Mouse (Mus musculus) right cerebral cortex, postnatal 4 days (tissue): ENCODE measurements at regions not wholly inside any gene's neighbourhood (a gene's known extent, or its start where the extent isn't known, plus 50 kb on each side); places are given as distances from the start of the nearest gene placed in this dataset.
A peak's percentile ranks its signal among the peaks of the same experiment; 100 is the strongest.

Experiments
- DNase-seq: peaks from one replicate; pipeline ENCODE4 v3.0.0-alpha.2; 2022

DNA sequence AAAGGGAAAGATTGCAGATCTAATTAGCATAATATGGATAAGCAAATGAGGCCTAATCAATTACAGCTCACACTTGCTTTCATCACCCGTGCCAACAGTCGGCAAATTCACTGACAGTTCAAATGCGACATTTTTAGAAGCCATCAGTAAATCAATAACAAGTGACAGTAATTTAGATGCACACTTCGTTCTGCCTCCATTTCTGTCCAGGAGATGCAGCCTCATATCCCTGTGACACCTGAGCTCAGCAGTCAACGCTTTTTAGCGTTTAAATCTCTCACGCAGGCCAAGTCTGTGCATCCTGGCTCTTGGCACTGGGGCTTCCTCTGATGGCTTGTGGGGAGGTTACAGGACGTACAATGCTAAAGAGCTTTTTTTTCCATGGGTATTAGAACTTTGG is 218.0 kb downstream of the Nuf2 start:
- DNase-seq = no peak

DNA sequence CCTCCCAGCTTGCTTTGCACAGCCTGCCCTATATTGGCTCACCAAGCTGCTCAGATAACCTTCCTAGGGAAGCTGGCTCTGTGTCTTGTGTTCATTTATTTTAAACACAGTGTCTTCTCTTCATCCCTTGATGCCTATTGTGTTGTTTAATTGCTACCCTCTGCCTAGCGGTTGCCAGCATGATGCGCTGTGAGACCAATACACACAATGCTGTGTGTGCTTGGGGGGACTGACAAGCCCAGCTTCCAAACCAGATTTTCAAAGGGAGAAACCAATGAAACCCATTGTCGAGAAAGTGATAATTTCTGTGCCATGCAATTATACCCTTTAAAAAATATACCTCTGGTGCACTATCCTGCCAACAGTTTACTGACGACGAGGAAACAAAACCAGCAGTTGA is 247.8 kb downstream of the Nuf2 start:
- DNase-seq = no peak

DNA sequence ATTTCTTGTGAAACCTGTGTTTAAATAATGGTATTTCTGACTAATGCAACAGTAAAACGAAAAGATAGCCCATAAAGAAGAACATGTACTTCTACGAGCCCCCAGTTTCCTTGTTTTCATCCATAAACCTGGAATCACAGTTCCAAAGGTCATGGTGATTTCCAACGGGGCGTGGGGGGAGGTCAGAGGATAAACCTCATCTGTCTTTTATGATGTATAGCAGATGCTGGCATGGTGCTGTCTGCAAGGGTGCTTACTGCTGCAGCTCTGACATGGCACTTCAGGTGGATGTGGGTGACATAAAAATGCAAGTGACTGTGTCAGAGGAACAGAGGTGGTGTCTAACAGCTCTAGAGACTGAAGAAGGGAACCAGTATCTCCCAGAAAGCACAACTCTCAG is 260.5 kb downstream of the Nuf2 start:
- no peak for DNase-seq

DNA sequence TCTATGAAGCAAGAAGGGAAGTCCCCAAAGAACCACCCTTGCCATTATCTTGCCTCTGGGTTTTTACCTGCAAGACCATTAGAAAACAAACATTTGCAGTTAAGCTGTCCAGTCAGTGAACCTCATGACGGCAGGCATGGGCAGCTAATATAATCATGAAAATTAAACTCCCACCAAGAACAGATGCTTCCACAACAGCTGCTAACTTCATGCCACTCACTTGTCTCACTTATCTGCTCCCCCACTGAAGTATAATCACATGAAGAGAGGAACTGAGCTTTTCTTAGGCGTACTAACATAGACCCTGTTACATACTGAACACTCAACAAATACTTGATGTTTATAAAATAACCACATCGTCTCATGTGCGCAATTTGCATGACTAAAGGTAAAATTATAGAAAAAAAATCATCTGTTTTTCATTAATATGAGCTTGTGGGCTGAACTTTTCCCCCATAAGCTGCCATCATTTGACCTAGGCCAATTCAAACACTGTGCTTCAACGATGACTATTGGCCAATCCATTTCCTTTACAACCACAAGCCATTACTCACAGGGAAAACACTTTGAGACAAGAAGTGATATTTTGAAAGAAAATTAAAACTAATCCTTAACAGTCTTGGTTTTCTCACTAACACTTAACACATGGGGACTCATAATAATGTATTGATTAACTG is 267.1 kb downstream of the Nuf2 start:
- DNase-seq = no peak

DNA sequence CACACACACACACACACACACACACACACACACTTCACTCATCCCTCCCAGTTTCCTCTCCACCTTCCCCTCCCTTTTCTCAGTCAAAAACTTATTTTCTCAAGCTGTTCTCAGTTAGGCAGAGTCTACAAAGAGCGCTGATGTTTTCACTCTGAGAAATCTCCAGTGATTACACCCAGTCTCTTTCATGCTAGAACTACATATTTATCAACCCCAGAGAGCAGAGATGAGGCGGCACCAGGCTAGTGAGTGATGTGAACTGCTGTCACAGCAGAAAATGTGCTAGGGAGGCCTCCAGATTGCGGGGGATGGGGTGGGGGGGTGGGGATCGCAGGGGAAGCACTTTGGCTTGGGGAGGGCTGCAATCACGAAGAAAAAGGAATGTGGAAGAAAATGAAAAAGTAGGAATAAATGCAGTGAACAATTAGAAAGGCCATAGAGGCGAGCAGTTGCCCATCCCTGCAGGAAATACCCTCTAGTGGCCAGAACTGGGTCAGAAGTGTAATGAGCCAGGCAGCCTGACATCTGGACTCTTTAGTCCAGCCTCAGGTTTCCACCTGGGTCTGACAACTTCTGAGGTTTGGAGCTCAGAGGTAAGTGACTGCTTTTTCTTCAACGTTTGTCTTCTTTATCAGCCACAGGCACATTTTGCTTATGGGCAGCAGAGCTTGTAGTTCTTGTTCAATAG is 276.9 kb downstream of the Nuf2 start:
- DNase-seq = no peak

DNA sequence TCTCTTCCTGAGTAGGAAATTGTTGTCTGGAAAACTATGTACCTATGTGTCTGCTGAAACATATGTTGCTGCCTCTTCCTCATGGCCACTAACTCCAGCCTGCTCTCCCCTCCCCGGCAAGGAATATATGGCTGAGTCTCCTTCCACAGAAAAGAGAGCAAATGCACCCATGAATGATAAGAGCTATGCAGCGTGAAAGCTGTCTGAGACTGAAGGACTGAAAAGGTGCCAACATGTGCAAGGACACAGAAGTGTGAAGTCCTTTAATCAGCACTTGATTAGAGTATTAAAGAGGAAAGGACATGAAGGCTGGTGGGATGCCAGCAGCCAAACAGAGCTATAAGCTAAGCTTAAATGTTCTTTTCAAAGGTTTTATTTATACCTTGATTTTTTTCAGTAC is 279.1 kb downstream of the Nuf2 start:
- DNase-seq = no peak

DNA sequence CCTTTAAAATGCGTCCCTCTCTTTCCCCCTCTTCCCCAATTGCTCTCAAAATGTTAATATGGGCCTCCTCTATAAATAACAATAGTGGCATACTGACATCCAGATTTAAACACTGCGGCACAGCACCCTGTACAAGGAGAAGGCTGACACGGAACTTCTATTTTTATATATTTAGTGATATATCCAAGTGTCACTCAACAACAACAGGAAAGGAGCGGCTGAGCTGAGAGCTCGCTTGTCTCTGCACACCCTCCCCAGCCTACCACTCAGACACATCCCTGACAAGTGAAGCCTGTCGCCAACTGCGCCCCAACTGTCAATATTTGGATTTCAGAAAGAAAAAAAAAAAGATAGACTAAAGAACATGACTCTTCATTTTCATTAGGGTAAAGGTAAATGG is 282.2 kb downstream of the Nuf2 start:
- no peak for DNase-seq

DNA sequence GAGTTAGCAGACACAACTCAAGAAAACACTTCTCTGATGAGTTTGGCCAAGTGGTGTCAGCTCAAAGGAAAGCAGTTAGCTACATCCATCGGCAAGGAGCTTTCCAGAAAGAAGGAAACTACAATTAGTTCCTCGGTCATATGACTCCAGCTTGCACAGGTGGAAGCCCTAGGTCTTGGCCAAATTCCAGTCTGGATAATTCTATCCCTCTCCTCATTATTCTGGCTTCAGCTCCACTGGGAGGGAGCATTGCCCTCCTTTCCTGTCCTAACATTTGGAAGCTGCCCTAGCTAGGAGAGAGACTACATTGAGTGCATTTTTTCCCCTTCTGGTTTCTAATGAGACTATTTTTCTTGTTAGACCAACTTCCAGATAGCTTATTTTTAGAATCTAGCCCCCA is 290.9 kb downstream of the Nuf2 start:
- DNase-seq = no peak

DNA sequence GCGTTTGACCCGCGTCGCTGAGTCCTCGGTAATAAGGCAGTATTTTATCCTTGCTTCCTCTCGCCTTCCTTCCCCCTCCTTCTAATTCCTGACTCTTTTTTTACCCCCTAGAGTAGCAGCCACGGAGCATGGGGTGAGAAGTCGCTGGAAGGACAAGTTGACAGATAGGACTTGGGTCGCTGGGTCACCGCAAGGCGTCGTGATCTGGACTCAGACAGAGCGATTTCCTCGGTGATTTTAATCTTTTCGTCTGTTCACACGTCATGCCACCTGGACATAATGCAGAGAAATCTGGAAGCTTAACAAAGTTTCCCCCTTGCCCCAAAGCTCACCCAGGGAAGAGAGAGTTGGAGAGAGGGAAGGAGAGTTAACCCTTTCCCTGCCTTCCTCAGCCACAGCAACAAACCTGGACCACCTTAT is 292.6 kb downstream of the Nuf2 start:
- no peak for DNase-seq

DNA sequence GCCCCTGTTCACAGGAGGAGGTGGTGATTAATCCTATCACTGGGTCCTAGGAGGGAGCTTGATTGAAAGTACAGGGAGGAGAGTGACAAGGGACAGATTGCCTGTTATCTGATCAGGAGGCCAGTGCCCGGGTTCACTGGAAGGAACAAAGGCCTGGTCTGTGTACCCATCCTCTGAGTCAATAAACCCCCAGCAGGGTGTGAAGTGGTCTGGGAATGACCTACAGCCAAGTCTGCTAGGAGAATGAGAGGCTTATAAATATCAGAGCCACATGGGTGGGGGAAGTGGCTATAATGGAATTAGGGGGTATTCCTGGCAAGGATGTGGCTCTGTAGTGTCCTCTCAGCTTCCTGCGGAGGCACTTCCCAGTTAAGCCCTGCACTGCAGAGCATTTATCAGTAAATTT is 296.0 kb downstream of the Nuf2 start:
- no peak for DNase-seq

DNA sequence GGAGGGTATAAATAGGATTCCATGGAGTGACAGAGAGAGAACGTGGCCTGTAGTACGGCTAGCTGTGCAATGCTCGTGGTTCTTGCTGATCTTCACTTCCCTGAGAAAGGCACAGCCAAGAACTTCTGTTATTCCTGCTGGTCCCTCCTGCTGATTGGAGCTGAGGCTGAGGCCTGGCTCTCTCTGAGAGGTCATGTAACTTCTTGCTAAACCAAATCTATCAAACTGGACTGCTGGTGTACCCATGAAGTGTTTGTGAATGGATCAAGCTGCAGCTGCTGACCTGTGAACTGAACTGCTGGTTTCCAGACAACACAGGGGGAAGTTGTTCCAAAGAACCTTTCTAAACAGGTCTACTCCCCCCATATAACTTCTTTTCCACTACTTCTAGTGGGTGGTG is 297.9 kb downstream of the Nuf2 start:
- no peak for DNase-seq

DNA sequence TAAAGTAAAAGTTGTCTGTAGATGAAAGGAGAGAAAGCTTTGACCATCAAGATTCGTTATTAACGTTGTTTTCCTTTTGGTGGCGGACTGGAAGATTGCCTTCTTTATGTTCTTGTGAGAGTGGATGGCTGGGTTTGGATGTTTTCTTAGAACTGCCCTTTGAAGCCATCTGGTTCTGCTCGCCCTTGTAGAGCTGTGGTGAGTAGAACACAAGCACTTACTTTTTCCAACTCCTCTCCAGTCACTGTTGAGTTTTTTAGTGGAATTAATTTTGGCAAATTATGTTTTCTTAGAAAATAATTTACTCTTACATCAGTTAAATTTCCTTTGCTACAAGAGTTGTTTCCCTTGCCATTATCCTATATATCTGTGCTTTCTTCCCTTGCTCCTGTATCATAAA is 301.2 kb downstream of the Nuf2 start:
- no peak for DNase-seq

DNA sequence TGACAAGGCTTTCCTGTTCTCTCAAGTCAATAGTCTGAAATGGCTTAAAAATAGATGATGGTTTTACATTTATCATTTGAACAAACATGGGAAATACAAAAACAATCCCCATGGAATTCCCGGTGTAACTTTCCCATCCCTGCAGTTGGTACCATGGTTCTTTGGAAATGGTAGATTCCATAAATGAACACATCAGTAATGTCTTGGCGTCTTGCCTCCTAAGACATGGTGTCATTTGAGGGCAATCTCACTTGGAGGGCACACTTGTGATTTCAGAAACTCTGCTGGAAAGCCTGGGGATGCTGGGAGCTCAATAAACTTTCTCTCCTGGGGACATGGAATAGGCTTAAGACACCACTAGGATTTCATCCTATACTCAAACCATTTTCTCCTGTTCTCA is 306.8 kb downstream of the Nuf2 start:
- DNase-seq = no peak

DNA sequence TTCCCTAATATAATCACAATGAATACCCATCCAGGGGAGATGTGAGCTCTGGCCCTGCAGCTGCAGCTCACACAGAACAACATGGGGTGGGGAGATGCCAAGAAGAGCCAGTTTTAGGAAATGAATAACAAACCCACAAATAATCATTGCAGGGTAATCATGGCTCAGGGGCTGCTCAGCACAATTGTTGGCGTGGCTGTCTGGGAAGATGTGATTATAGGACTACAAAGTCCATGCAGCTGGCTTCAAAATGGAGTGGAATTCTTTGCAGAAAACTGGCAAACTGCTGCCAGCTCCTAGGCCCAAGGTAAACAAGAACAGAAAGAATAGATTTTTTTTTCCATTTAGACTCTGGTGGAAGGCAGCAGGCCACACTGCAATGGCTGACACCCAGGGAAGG is 343.6 kb downstream of the Nuf2 start:
- DNase-seq = peak; percentile 3

DNA sequence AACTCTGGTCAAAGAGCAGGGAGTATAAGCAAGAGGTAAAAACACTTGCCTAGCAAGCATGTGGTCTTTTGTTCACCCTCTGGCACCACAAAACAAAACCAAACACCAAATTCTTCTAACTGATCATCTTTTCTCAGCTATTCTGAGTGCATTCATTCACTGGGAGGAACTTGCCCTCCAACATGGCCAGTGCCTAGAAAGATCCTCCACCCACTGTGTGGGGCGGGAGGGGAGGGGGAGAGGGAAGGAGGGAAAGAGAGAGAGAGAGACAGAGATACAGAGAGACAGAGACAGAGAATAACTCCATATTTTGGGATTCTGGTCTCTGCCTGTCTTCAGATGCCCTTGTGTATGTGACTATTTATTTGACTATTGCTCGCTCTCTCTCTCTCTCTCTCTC is 360.9 kb downstream of the Nuf2 start:
- DNase-seq = no peak

DNA sequence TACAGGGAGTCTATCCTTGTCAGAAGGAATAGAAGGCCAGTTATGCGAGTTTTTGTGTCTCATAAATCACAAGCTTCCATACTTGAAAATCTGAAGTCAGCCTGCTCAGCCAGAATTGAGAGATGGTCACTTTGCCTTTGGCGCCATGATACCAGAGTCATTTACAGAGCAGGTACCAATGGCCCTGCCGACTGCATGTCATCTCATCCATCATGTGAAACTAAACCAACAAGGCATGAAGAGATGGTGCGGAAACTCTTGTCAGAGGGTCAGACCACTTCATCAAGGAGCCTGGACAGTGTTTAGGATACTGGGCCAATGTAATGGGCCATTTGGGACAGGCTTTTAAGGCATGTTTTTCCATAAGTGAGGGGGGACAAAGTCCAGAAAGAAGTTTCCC is 363.2 kb downstream of the Nuf2 start:
- no peak for DNase-seq

DNA sequence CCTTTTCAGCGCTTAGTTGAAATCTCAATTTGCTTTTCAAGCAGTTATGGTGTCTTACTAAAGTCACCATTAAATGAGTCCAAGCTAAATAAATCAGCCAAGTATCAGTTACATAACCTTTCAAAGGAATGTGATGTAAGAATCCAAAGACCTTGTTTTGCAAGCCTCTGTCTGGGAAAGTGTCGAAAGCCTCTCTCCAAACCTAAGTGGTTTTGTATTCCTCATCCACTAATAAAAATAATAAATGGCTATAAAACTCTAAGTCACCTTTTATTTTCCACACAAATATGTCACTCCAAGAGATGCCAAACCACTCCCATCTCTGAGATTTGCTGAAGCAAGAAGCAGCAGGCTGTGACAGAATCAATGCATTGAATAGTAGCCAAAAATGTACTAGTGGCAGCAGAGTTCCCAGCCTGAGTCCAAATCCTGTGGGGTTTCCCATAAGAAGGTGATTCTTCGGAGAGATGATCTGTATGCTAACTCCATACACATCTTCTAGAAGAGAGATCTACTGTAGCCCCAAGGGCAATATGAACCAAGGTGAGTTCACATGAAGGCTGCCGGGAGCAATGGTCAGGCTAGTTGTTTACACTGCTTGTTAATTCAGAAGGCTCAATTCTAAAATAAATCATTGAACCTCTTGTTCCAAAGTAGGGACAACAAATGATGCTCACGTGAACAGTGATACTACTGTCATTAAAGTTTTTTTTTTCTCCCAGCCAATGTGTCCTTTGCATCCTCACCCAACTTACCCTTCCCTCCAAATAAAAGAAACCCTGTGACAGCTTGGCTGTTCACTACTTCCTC is 365.0 kb downstream of the Nuf2 start:
- no peak for DNase-seq

DNA sequence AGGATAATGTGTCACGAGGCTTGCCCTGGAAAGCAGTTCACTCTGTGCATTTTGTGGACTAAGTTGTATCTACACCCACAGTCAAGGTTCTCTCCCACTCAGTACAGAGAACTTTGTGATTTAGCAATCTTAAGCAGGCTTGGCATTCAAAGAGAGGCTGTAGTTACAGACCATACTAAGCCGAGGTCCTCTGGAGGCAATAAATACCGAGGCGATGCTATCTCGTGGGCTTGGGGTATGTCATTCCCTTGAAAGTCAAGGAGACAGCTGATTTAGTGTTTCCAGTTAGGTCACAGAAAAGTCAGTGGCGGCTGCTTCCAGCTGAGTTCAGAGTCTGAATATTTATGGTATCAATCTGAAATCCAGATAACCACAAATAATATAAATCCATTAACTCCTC is 370.4 kb downstream of the Nuf2 start:
- DNase-seq = no peak

DNA sequence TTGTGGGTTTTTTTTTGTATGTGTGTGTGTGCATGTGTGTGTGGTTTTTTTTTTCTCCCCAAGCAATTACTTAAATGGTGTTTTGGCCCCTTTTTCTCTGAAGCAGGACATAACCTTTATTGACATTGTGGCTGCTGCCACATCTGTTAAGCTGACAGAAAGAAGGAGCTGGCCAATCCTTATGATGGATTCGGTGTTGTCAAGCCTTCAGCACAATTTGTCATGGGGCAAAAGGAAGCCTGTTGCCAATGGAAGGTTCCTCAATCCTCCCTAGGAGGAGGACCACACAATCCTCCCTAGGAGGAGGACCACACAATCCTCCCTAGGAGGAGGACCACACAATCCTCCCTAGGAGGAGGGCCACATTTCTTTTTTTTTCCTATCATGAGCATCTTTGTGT is 371.0 kb downstream of the Nuf2 start:
- no peak for DNase-seq

DNA sequence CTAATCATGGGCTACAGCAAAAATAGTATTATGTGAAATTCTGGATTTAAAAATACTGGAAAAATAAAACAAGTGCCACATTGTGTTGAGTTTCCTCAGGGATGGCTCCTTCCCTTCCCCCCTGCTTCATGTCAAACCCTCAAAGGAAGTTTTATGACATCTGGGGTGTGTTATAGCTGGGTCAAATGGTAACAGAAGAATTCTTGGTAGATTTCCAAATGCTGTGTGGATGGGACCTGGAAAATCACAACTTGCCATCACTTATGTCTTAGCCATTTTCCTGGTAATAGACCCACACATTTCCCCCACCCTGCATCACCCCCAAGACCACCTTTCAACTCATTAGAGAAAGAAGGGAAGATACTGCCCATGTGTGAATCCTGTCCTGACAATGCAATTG is 371.5 kb downstream of the Nuf2 start:
- DNase-seq = no peak

DNA sequence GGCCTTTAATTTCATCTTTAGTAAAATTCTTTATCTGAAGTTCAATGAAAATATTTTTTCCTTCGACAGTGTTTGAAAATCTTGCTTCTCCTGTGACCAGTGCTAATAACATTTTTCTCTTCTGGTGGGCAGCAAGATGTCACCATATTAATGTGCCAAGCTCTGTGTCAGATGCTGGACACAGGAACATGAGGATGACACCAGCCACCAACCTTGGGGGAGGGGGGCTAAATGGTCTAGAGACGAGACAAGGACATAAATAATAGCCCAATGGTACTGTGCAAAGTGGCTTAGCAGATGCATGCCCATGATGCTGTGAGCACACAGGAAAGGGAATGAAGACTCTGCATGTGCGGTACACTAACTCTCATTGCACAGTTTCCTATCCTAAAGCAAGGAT is 373.8 kb downstream of the Nuf2 start:
- DNase-seq = no peak

DNA sequence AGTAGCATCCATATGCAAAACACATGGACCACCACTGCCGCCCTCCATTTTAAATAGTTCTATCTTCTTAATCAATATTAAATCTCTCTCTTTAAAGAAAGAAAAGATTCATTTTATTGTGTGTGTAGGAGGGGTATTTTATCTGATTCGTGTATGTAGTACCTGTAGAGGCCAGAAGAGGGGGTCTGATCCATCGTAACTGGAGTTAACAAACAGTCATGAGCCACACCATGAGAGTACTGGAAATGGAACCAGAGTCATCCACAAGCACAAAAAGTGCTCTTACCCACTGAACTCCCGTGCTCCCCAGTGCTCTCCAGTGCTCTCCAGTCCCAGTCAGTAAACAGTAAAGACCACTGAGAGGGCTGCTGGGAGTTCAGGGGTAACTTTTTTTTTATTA is 374.4 kb downstream of the Nuf2 start:
- no peak for DNase-seq

DNA sequence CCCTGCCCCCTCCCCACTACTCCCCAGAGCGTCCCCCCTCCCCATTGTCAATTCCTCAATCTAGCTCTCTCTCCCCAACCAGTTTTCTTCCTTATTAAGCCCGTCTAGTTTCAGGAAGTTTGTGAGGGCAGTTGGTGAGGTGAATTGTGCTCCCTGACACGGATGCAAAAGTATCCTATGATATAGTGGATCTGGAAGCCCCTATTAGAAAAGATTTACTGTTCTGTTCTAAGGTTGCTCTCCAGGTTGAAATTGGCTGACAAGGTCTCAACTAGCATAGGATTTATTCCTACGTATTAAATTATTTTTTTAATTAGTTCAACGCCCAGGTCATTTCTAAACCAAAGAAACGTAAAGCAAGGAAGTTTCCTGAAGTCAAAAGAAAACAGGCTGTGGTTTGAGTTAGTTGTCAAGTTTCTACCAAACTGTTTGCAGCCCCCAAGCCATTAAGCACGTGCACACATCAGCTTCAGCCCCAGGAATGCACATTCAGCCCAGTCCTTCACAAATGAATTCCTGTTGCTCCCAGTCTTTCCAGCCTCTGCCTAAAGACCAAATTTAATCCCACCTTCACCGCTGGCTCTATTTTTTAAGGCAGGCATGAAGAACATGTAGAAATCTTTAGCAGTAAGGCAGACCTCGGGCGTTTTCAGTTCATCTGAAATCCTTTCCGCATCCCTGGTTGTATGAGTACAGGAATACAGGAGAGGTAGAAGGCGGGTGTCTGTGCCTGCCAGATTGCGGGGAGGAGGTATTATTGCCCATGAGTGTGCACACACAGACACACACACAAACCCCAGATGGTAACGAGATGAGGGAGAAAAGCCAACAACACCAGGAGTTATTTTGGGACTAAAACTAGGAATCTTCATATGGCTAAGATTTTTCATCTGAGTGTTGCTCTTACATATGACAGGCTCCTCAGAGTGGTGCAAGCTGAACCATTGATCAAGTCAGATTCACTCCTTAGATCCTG is 375.5 kb downstream of the Nuf2 start:
- peak; percentile 21 for DNase-seq
